Comparison of ENCODE assay signal across 8 mouse cellular contexts in genomic region chr17:34257594-34258375, GRCm38 (mm10). TPM values are rescaled to one million over a fixed set of nuclear protein-coding genes. Genes with fewer than 3 reads are reported as not detected.
DNase-seq lines count a peak whose midpoint lies in the region; ATAC-seq lines count a peak whose summit lies in the region.

Gene H2-Ab1 (plus strand): TSS chr17:34257689.

- peak; percentile 76 to 85 for DNase-seq in CD8-positive naive resting alpha-beta T cell, adult 2 months (ENCODE audit: low read depth in 2 of 2, low spot score in 2 of 2)
- peak; percentile 74 to 81 for DNase-seq in adrenal gland, adult 18-20 months (ENCODE audit: low spot score in 2 of 2)
- peak; percentile 26 for DNase-seq in embryonic facial prominence, embryonic 11.5 days (ENCODE audit: low spot score)
- DNase-seq in kidney, postnatal 4 days = peak; percentile 88 to 89
- DNase-seq in skeletal muscle tissue, adult 2 months (ENCODE audit: low read depth, low spot score) = peak; percentile 74

- no peak within 1 kb of the TSS for H3K4me2 ChIP-seq in embryonic facial prominence, embryonic 11.5 days (ENCODE audit: low read depth, low read length)
- H3K4me2 ChIP-seq in heart, embryonic 13.5 days = no peak within 1 kb of the TSS
- no peak within 1 kb of the TSS for H3K4me2 ChIP-seq in lung, embryonic 15.5 days
- H3K4me2 ChIP-seq in forebrain, embryonic 15.5 days (replicated peaks) = no peak within 1 kb of the TSS

- no peaks in the 10 kb centered on the region for H3K9me3 ChIP-seq in embryonic facial prominence, embryonic 11.5 days (replicated peaks; ENCODE audit: control insufficient read depth, low read length)
- H3K9me3 ChIP-seq in heart, embryonic 13.5 days = no peaks in the 10 kb centered on the region
- H3K9me3 ChIP-seq in lung, embryonic 15.5 days = no peaks in the 10 kb centered on the region
- H3K9me3 ChIP-seq in forebrain, embryonic 15.5 days = no peaks in the 10 kb centered on the region

- no peaks in the 10 kb centered on the region for H3K36me3 ChIP-seq in embryonic facial prominence, embryonic 11.5 days (replicated peaks; ENCODE audit: control insufficient read depth, insufficient read depth, low read depth, low read length)
- H3K36me3 ChIP-seq in heart, embryonic 13.5 days = no peaks in the 10 kb centered on the region
- H3K36me3 ChIP-seq in lung, embryonic 15.5 days = no peaks in the 10 kb centered on the region
- no peaks in the 10 kb centered on the region for H3K36me3 ChIP-seq in forebrain, embryonic 15.5 days

- H3K27ac ChIP-seq in embryonic facial prominence, embryonic 11.5 days (replicated peaks; ENCODE audit: low read depth, low read length) = no peak within 1 kb of the TSS
- H3K27ac ChIP-seq in heart, embryonic 13.5 days (replicated peaks) = no peak within 1 kb of the TSS
- H3K27ac ChIP-seq in lung, embryonic 15.5 days = no peak within 1 kb of the TSS
- H3K27ac ChIP-seq in forebrain, embryonic 15.5 days (replicated peaks) = no peak within 1 kb of the TSS

- H3K4me3 ChIP-seq in embryonic facial prominence, embryonic 11.5 days (ENCODE audit: low read depth, low read length) = no peak within 1 kb of the TSS
- no peak within 1 kb of the TSS for H3K4me3 ChIP-seq in heart, embryonic 13.5 days
- no peak within 1 kb of the TSS for H3K4me3 ChIP-seq in lung, embryonic 15.5 days
- H3K4me3 ChIP-seq in forebrain, embryonic 15.5 days = no peak within 1 kb of the TSS

- ATAC-seq in embryonic facial prominence, embryonic 11.5 days (replicated peaks; ENCODE audit: insufficient number of reproducible peaks, low FRiP score, low TSS enrichment, low read depth) = no peak
- ATAC-seq in heart, embryonic 13.5 days (ENCODE audit: extremely low read depth, insufficient number of reproducible peaks, low FRiP score, low TSS enrichment) = no peak
- no peak for ATAC-seq in lung, embryonic 15.5 days (ENCODE audit: borderline replicate concordance, extremely low read depth, low FRiP score, low TSS enrichment)
- ATAC-seq in forebrain, embryonic 15.5 days (replicated peaks) = no peak

- no peak within 1 kb of the TSS for H3K9ac ChIP-seq in embryonic facial prominence, embryonic 11.5 days (replicated peaks; ENCODE audit: low read length)
- no peak within 1 kb of the TSS for H3K9ac ChIP-seq in heart, embryonic 13.5 days
- no peak within 1 kb of the TSS for H3K9ac ChIP-seq in lung, embryonic 15.5 days
- H3K9ac ChIP-seq in forebrain, embryonic 15.5 days (replicated peaks) = no peak within 1 kb of the TSS

- H3K27me3 ChIP-seq in embryonic facial prominence, embryonic 11.5 days (ENCODE audit: control insufficient read depth, insufficient read depth, low read length) = 0 out of 2 replicates have a peak, but pooled peaks cover 2% of the 10 kb centered on the region
- peaks cover 45% of the 10 kb centered on the region for H3K27me3 ChIP-seq in heart, embryonic 13.5 days (replicated peaks)
- peaks cover 27% of the 10 kb centered on the region for H3K27me3 ChIP-seq in lung, embryonic 15.5 days
- H3K27me3 ChIP-seq in forebrain, embryonic 15.5 days = no peaks in the 10 kb centered on the region

- 71% methylated on average over 11 of the region's 11 CpGs for WGBS in embryonic facial prominence, embryonic 11.5 days
- WGBS in heart, embryonic 13.5 days = 64% methylated on average over 11 of the region's 11 CpGs
- WGBS in lung, embryonic 15.5 days = 66% methylated on average over 11 of the region's 11 CpGs
- 77% methylated on average over 11 of the region's 11 CpGs for WGBS in forebrain, embryonic 15.5 days

- no peaks in the 10 kb centered on the region for H3K4me1 ChIP-seq in embryonic facial prominence, embryonic 11.5 days (ENCODE audit: control insufficient read depth, insufficient read depth, low read length)
- H3K4me1 ChIP-seq in heart, embryonic 13.5 days = no peaks in the 10 kb centered on the region
- H3K4me1 ChIP-seq in lung, embryonic 15.5 days = no peaks in the 10 kb centered on the region
- no peaks in the 10 kb centered on the region for H3K4me1 ChIP-seq in forebrain, embryonic 15.5 days

RNA-seq across cellular contexts. Expression of gene H2-Ab1, which starts in this region (rescaled TPM):
- total RNA-seq in adrenal gland, adult 18-20 months (2021) = 100 to 1,000 TPM in 1 of 2 experiments, 10 to 100 TPM in 1; 90.9 to 173 TPM
- polyA plus RNA-seq in embryonic facial prominence, embryonic 11.5 days (2014; fragmentation: Nextera tagmentation; extraction: Ambion mirVana) = 3.5 and 3.8 TPM in 2 replicates
- polyA plus RNA-seq in heart, embryonic 13.5 days (2015; fragmentation: Nextera tagmentation; extraction: Ambion mirVana) = 13.0 TPM in 2 replicates
- polyA plus RNA-seq in lung, embryonic 15.5 days (2015; fragmentation: Nextera tagmentation; extraction: Ambion mirVana) = 12.1 and 42.0 TPM in 2 replicates
- polyA plus RNA-seq in forebrain, embryonic 15.5 days (2015; fragmentation: Nextera tagmentation; extraction: Ambion mirVana) = 0.86 and 1.2 TPM in 2 replicates

Comparison
In these comparisons a context has a peak if more than half of its experiments do, and no peak if none do; other contexts are left out.
1. DNase-seq: peak in every context shown above with its lines; median percentile 88 in kidney, postnatal 4 days; 80 in CD8-positive naive resting alpha-beta T cell, adult 2 months; 78 in adrenal gland, adult 18-20 months; 74 in skeletal muscle tissue, adult 2 months; 26 in embryonic facial prominence, embryonic 11.5 days.